Mouse (Mus musculus) brain, embryonic 14.5 days (tissue): ENCODE data around the gene Padi4.

Experiments
- CTCF ChIP-seq: fragments of 200-500 bp; IDR thresholded peaks from 2 replicates; pipeline ENCODE4 v1.5.1; 2012; ENCODE audit warnings: inconsistent platforms, mild to moderate bottlenecking, moderate library complexity, borderline replicate concordance; ENCODE audit not compliant: insufficient read depth, insufficient read length; ENCODE audit errors: extremely low read depth
- POLR2A ChIP-seq: fragments of 200-500 bp; IDR thresholded peaks from 2 replicates; pipeline ENCODE4 v1.6.1; 2012; ENCODE audit warnings: mild to moderate bottlenecking, inconsistent platforms, borderline replicate concordance; ENCODE audit not compliant: poor library complexity, insufficient read depth, insufficient read length, severe bottlenecking; ENCODE audit errors: extremely low read depth

GRCm38 (mm10) chr4:140784292-140784945 lies 10.4 kb upstream of the Padi4 start:
- TF ChIP-seq POLR2A, result no peak
- no peak for TF ChIP-seq CTCF
